Mouse (Mus musculus): ENCODE data around the gene Shisa5. TPM values are rescaled to one million over a fixed set of nuclear protein-coding genes. Genes with fewer than 3 reads are reported as not detected.

The Shisa5 gene
- polyA plus RNA-seq, 1 experiment, result 252 TPM

GRCm38 (mm10) chr9:109082124-109082800 lies 43.9 kb downstream of the Shisa5 start, which contains the start of the genes Ccdc51 and Tma7:
Ccdc51 (plus strand) TSS chr9:109082493.
Tma7 (minus strand) TSS chr9:109082587.
- H3K27ac ChIP-seq (ENCODE audit: insufficient read depth, low read length), result no peak within 1 kb of the TSS
- peak; percentile 92 for TF ChIP-seq POLR2A (IDR thresholded peaks at IDR 0.05; ENCODE audit: low read depth, low read length)
- no peak for TF ChIP-seq CTCF (IDR thresholded peaks at IDR 0.05; ENCODE audit: borderline replicate concordance, insufficient read depth, low read length)
- peak within 1 kb of the TSS; percentile 73 for H3K4me3 ChIP-seq (ENCODE audit: insufficient read depth, low read length)
- 0 out of 2 replicates have a peak, but pooled peaks cover 3% of the 10 kb centered on the region for H3K4me1 ChIP-seq (ENCODE audit: control insufficient read depth, insufficient read depth, low read length)

- Histone ChIP-seq H3K27ac (ENCODE audit: insufficient read depth, low read length) (no peak overlapping the region), H3K4me1 (ENCODE audit: control insufficient read depth, insufficient read depth, low read length) (0 out of 2 replicates have a peak, but pooled peaks cover 3% of the 10 kb centered on the region), H3K4me3 (ENCODE audit: insufficient read depth, low read length) (no peak overlapping the region)
- TF ChIP-seq CTCF (IDR thresholded peaks at IDR 0.05; ENCODE audit: borderline replicate concordance, insufficient read depth, low read length), result no peak
These were observed 46.6 kb downstream of the Shisa5 start for GRCm38 (mm10) chr9:109084922-109085321.

GRCm38 (mm10) chr9:109087987-109088386 lies 49.6 kb downstream of the Shisa5 start:
- Histone ChIP-seq H3K27ac (ENCODE audit: insufficient read depth, low read length) (no peak overlapping the region), H3K4me3 (ENCODE audit: insufficient read depth, low read length) (no peak overlapping the region), H3K4me1 (ENCODE audit: control insufficient read depth, insufficient read depth, low read length) (0 out of 2 replicates have a peak, but pooled peaks cover 2% of the 10 kb centered on the region)
- TF ChIP-seq POLR2A (IDR thresholded peaks at IDR 0.05; ENCODE audit: low read depth, low read length) (no peak), CTCF (IDR thresholded peaks at IDR 0.05; ENCODE audit: borderline replicate concordance, insufficient read depth, low read length) (no peak)

- no peak overlapping the region for H3K27ac ChIP-seq (ENCODE audit: insufficient read depth, low read length)
- TF ChIP-seq POLR2A (IDR thresholded peaks at IDR 0.05; ENCODE audit: low read depth, low read length) (no peak), CTCF (IDR thresholded peaks at IDR 0.05; ENCODE audit: borderline replicate concordance, insufficient read depth, low read length) (no peak)
- H3K4me1 ChIP-seq (ENCODE audit: control insufficient read depth, insufficient read depth, low read length), result no peaks in the 10 kb centered on the region
- no peak overlapping the region for H3K4me3 ChIP-seq (ENCODE audit: insufficient read depth, low read length)
These were observed 52.1 kb downstream of the Shisa5 start for GRCm38 (mm10) chr9:109090446-109090845.

GRCm38 (mm10) chr9:109091802-109092201 lies 53.4 kb downstream of the Shisa5 start:
- Histone ChIP-seq H3K27ac (ENCODE audit: insufficient read depth, low read length) (no peak overlapping the region), H3K4me1 (ENCODE audit: control insufficient read depth, insufficient read depth, low read length) (peaks cover 3% of the 10 kb centered on the region), H3K4me3 (ENCODE audit: insufficient read depth, low read length) (no peak overlapping the region)
- TF ChIP-seq POLR2A (IDR thresholded peaks at IDR 0.05; ENCODE audit: low read depth, low read length) (no peak), CTCF (IDR thresholded peaks at IDR 0.05; ENCODE audit: borderline replicate concordance, insufficient read depth, low read length) (no peak)

GRCm38 (mm10) chr9:109092799-109093198 lies 54.4 kb downstream of the Shisa5 start:
- no peak overlapping the region for H3K4me3 ChIP-seq (ENCODE audit: insufficient read depth, low read length)
- peaks cover 11% of the 10 kb centered on the region for H3K4me1 ChIP-seq (ENCODE audit: control insufficient read depth, insufficient read depth, low read length)
- no peak overlapping the region for H3K27ac ChIP-seq (ENCODE audit: insufficient read depth, low read length)
- no peak for TF ChIP-seq POLR2A (IDR thresholded peaks at IDR 0.05; ENCODE audit: low read depth, low read length)
- TF ChIP-seq CTCF (IDR thresholded peaks at IDR 0.05; ENCODE audit: borderline replicate concordance, insufficient read depth, low read length), result no peak

- peaks cover 22% of the 10 kb centered on the region for H3K4me1 ChIP-seq (ENCODE audit: control insufficient read depth, insufficient read depth, low read length)
- H3K4me3 ChIP-seq (ENCODE audit: insufficient read depth, low read length), result no peak overlapping the region
- TF ChIP-seq POLR2A (IDR thresholded peaks at IDR 0.05; ENCODE audit: low read depth, low read length), result no peak; the same call in 1 of the 2 replicates
- H3K27ac ChIP-seq (ENCODE audit: insufficient read depth, low read length), result no peak overlapping the region
These were observed 55.6 kb downstream of the Shisa5 start for GRCm38 (mm10) chr9:109093786-109094552.

GRCm38 (mm10) chr9:109094553-109095136 lies 56.3 kb downstream of the Shisa5 start:
- TF ChIP-seq CTCF (IDR thresholded peaks at IDR 0.05; ENCODE audit: borderline replicate concordance, insufficient read depth, low read length), result no peak
- TF ChIP-seq POLR2A (IDR thresholded peaks at IDR 0.05; ENCODE audit: low read depth, low read length), result 0 out of 2 replicates have a peak, but pooled peaks have one; percentile 12
- H3K27ac ChIP-seq (ENCODE audit: insufficient read depth, low read length), result no peak overlapping the region
- H3K4me1 ChIP-seq (ENCODE audit: control insufficient read depth, insufficient read depth, low read length), result peaks cover 23% of the 10 kb centered on the region
- peak overlapping the region; percentile 43 for H3K4me3 ChIP-seq (ENCODE audit: insufficient read depth, low read length)

- peak within 1 kb of the TSS; percentile 47 for H3K4me3 ChIP-seq (ENCODE audit: insufficient read depth, low read length)
- peak within 1 kb of the TSS; percentile 69 for H3K27ac ChIP-seq (ENCODE audit: insufficient read depth, low read length)
- TF ChIP-seq POLR2A (IDR thresholded peaks at IDR 0.05; ENCODE audit: low read depth, low read length) (peak; percentile 70), CTCF (IDR thresholded peaks at IDR 0.05; ENCODE audit: borderline replicate concordance, insufficient read depth, low read length) (no peak)
- H3K4me1 ChIP-seq (ENCODE audit: control insufficient read depth, insufficient read depth, low read length), result peaks cover 23% of the 10 kb centered on the region
These were observed 57.0 kb downstream of the Shisa5 start, which contains the start of gene Plxnb1 for GRCm38 (mm10) chr9:109095137-109095982. Plxnb1 (plus strand) TSS chr9:109095389.

All from embryonic fibroblast, embryonic 13.5 days (primary cell).